Mouse (Mus musculus) forelimb bud, embryonic 11.5 days (tissue): ENCODE measurements around the gene Nrg3.

Experiments
- DNase-seq: peaks from one replicate; pipeline ENCODE4 v3.0.0-alpha.2; 2012; ENCODE audit warnings: low read depth, low spot score

The Nrg3 gene

GRCm38 (mm10) chr14:38991847-38992573 is 480.9 kb downstream of the Nrg3 start:
- DNase-seq: no peak

DNA sequence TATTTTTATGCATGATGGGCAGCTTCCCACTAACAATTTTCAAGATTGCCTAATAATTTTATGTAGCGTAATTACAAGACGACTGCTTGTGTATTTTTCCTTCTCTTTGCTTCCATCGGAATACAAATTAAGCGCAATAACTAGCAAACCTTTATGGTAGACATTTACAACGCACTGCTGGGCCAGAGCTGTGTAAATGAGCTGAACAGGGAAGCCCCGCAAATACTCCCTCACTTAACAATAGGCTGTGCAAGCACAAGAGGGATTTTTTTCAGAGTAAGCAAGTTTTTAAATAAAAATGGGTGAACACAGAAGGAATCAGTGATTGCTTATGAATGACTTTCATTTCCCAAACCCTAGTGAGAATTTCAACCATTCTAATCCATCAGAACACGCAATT is 513.5 kb downstream of the Nrg3 start:
- no peak for DNase-seq

DNA sequence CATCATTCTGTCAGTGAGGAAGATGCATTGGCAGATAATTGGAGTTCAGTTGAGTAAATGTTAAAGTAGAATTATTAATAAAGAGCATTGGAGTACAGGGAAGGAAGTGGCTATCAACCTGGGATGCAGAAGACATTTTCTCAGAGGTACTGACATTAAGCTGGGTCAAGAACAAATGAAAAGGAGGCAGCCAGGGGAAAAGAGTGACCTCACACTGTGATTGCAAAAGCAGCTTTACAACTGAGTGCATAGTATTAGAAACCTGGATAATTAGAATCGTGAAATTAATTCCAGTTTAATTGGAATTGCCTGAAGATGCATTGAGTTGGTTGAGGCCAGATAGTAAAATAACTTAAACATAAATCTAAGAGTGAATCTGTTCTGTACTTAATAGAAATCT is 535.4 kb downstream of the Nrg3 start:
- DNase-seq: no peak

GRCm38 (mm10) chr14:38936483-38937054 is 536.3 kb downstream of the Nrg3 start:
- DNase-seq: no peak

DNA sequence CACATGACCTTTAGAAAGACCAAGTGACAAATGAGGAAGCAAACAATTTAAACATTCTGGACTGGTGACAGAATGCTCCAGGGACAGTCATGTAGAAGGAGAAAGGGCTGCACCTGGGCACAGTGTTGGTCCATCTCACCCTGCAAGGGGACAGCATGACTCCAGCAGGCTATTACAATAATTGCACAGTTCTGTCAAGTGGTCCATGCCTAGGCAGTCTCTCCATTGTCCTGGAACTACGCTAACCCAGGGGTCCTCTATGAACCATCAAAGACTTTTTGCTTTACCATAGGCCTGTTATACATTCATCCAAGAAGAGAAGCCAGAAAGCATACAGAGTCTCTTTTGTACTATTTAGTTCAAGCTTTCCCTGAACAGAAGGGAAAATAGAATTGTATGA is 549.2 kb downstream of the Nrg3 start:
- no peak for DNase-seq

DNA sequence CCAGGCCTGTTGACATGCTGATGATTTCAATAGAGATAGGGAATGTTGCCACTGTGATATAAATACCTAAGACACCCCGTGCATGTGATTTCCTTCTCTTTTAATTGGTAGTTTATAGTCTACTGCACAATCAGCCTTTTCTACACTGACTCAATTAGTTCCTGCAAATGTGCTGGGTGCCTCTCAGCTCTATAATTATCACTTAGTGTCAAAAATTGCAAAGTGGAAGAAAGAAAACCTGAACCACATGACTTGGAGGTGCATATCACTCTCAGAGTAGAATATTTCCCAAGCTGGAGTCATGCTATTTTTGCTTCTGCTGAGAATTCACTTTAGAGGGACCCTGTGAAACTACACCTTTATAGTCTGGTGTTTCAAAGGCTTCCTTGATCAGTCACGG is 552.1 kb downstream of the Nrg3 start:
- no peak for DNase-seq

- no peak for DNase-seq
These were observed 602.3 kb downstream of the Nrg3 start for GRCm38 (mm10) chr14:38870591-38870990.

DNA sequence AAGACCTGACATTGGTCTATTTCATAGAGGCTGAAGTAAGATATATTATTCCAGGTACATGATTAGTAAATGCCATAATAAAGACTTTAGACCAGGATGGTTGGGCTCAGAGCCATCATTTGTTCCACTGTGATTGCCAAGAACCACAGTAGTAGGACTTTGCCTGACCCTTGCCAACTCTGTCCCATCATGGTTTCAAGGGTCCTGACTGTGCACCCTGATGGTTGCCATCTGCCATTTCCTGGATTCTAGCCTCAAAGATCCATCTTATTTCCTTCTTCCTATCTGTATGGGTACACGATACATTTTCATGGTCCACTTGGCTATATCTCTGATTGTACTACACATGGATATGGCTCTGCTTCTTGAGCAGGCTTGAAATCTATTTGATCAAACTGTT is 625.3 kb downstream of the Nrg3 start:
- no peak for DNase-seq

DNA sequence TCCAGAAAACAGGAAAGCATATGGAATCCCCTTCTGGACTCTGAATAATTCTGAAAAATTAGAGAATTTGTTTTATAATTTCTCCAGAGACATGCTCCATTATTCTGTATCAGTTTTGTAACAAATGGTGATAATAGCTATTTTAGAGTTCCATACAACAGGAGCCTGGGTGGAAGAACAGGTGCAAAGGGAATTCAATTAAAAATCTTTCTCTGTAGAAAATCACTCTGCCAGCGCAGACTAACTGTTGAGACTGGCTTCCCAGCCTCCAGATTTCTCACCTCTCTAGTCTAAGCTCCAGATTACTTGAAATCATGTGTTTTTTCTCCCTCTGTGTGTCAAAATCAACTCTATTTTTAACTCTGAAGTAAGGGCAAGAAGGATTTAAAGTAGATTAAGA is 625.8 kb downstream of the Nrg3 start:
- no peak for DNase-seq

- no peak for DNase-seq
These were observed 637.9 kb downstream of the Nrg3 start for GRCm38 (mm10) chr14:38835006-38835405.

DNA sequence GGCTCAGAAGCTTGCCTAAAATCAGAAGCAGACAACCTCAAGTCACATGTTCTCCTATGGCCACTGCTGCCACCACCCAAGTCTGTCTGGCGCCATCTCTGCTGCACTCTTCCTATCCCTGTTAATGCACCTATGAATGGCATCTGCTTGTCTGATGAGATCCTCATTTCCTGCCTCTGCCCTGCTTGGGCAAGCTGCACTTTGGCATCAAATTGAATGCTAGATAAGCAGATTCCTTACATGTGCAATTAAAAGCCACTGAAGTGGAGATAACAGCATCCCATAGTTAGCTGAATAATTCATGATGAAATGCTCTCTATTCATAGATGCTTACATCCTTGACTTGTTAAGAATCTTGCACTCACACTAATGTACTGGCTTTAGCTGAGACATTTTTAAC is 648.0 kb downstream of the Nrg3 start:
- no peak for DNase-seq

GRCm38 (mm10) chr14:38797027-38797426 is 675.9 kb downstream of the Nrg3 start:
- no peak for DNase-seq

DNA sequence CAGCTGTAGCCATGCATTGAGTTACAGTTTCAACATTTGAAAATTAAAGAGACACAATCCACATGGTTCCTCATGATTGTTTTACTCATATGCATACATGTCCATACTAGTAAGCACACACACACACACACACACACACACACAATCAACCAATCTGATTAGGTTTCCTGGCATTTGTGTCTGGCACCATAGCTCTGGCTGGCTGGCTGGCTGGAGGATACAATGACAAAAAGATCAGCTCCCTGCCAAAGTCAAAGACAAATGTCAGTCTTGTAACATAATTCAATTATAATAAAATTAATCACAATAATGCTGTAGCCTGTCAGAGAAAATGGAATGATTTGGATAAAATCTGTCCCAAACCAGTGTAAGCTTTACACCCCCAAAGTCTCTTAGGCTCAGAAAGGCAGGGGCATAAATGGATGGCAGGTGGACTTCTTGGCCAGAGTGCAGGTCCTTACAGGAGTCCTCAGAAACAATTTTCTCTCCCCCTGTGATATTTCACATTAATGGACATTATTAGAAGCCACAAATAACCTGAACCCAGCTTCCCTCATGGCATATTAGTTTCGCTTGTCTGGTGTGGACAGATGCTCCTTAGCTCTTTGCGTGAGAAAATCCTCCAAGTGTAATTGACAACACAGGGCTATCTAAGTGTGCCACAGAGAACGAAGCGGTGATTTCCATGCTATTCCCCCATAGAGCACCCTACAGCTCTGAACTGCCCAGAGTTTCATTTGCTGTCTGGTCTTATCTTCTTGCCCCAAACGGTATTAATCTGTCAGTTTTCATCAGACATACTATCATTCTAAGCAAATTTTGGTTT is 697.4 kb downstream of the Nrg3 start:
- DNase-seq: no peak

DNA sequence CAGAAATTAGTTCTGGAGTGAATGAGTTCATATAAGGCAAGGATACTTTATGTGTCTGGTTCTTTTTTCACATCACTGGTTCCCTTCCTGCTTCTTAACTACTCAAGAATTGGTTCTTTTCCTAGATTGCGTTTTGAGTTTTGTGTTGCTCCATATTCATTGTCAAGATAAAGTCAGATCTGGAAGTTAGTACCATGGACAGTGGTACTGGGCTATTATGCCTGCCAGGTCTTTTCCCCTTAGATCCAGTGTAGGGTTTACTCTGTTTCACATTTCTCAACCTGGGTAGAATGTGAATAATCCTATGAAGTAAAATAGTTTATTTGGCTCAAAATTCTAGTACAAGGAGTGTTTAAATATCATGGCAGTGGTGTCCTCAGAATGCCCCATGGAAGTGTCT is 698.1 kb downstream of the Nrg3 start:
- no peak for DNase-seq

- no peak for DNase-seq
These were observed 742.4 kb downstream of the Nrg3 start for GRCm38 (mm10) chr14:38730465-38730864.

DNA sequence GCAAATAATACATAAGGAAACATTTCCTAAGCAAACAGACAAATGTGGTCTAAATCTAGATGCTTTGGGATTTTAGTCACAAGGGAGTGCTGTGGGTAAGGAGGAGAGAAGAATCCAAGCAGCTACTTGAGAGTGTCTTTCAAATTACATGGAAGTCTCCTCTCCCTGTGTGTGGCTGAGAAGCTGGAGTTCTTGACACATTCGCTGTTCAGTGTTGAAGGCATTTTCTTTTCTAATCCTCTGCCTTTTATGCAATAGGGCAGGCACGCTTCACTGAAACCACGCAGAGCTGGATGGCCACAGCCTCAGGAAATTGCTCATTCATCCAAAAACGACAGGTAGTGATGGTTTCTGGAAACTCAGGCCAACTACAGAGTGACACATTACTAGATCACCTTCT is 769.0 kb downstream of the Nrg3 start:
- DNase-seq: no peak

DNA sequence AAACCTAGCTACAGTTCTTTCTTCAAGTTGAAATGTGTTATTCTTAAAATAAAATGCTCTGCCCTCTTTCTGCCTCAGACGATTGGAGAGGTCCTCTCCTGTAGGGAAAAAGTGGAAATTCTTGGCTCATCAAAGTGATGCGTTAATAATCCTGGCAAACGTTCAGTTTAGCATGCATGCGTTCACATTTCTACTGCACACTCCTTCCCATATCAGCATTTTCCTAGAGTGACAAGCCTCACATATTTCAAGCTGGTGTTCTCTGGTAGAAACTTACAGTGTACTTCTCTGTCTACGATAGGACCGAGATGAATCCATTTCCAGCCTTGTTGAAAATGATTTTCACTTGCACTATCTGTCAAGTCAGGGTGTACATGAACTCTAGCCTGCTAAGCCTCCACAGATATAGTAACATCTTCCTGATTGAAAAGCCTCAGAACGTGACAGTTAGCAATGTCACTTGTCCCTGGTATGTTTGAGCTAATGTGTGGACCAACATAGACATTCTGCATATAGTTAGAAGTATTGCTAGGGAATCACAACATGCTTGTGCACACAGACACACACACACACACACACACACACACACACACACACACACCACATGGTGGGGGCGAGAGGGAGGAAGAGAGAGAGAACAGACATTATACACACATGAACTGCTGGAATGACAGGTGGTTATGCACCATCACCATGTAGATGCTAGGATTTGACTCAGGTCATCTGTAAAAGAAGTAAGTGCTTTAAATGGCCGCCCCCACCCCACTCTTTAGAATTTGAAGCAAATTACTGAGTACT is 770.1 kb downstream of the Nrg3 start:
- DNase-seq: no peak

- DNase-seq: no peak
These were observed 771.5 kb downstream of the Nrg3 start for GRCm38 (mm10) chr14:38701413-38701812.

- DNase-seq: no peak
These were observed 771.9 kb downstream of the Nrg3 start for GRCm38 (mm10) chr14:38700972-38701371.

GRCm38 (mm10) chr14:38659973-38660372 is 812.9 kb downstream of the Nrg3 start:
- DNase-seq: no peak

DNA sequence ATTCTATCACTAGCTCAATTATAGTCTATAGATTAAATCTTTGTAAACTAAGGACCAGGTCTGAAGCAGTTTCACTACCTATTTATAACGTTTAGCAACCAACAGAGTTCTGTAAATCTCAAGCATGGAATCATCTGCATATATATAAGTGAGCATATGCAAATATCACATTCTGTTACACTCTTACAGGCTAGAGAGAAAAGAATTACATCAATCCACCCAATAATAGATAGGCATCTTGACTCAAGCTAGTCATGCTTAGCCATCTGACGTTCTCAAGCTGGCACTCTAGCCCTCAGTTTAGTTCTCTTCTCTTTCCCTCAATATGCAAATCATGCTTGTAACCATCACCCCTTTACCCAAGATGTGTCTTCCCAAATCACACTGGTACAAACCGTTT is 835.8 kb downstream of the Nrg3 start:
- DNase-seq: no peak

GRCm38 (mm10) chr14:38630114-38630513 is 842.8 kb downstream of the Nrg3 start:
- no peak for DNase-seq
